Mouse (Mus musculus) heart, adult 18-20 months (tissue): ENCODE results near the gene Plcb4. TPM values are rescaled to one million over a fixed set of nuclear protein-coding genes. Genes with fewer than 3 reads are reported as not detected.

Experiments used
- DNase-seq, 2 experiments: peaks; one replicate each; pipeline ENCODE4 v3.0.0; 2021 to 2022; ENCODE audit warnings: mixed read lengths in 1 of 2
- long read RNA-seq, 2 experiments: library from polyadenylated mRNA; stranded (forward); transcript quantifications; one replicate each; pipeline ENCODE4 v2.0.0; 2021
- total RNA-seq, 2 experiments: library from RNA; stranded (reverse); gene quantifications; 2 replicates each; pipeline ENCODE4 v1.2.3; 2021

The Plcb4 gene
- 10 to 100 TPM; 49.1 to 58.5 TPM for total RNA-seq
- long read RNA-seq, experiment 1, partial matches to known transcripts = 2 of 8 reads
- long read RNA-seq, experiment 1, other reads (novel, unspliced or antisense) = 6 of 8 reads
- long read RNA-seq, experiment 2, partial matches to known transcripts = 2 of 7 reads
- long read RNA-seq, experiment 2, other reads (novel, unspliced or antisense) = 5 of 7 reads

DNA sequence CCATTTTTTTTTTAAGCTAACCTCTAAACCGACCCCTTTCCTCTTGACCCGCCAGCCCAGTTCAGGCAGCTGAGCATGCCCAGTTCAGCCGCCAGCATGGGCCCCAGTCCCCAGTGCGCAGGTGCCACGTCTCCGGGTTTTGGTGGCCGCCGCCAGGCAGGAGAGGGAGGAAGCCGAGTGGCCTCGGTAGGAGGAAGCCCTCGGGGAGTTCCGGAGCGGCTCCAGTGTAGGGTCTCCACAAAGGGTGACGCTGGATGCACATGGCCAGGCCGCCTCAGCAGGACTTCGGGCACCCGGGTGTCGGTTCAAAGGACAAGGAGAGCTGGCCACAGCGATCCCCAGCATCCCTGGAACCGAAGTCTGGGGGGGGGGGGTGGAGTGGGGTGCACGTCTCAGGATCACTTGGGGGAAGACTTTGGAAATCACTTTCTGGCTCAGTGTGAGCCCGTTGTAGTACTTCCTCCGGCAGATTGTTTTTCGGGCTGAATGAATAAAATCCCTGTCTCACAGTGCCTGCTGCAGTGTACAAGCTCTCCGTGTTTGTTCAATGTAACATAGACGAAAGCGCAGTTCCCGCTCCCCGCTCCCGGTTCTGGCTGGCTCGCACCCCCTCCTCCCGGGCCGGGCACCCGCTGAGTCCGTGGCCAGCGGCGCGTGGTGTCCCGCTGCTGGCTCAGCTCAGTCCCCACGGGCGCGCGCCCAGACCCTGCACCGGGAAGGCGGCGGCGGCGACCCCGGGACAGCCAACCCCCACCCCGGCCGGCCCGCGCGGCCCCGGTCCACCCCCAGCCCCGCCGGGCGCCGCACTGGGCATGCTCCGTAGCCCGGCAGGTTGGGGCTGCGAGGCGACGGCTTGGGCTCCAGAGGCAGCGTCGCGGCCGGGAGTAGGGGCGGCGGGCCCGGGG is at the start of gene Plcb4:
Gene Plcb4 (plus strand): TSS at position 526 of the 905 bp plus-strand sequence.
- DNase-seq = peak; percentile 88 to 91

DNA sequence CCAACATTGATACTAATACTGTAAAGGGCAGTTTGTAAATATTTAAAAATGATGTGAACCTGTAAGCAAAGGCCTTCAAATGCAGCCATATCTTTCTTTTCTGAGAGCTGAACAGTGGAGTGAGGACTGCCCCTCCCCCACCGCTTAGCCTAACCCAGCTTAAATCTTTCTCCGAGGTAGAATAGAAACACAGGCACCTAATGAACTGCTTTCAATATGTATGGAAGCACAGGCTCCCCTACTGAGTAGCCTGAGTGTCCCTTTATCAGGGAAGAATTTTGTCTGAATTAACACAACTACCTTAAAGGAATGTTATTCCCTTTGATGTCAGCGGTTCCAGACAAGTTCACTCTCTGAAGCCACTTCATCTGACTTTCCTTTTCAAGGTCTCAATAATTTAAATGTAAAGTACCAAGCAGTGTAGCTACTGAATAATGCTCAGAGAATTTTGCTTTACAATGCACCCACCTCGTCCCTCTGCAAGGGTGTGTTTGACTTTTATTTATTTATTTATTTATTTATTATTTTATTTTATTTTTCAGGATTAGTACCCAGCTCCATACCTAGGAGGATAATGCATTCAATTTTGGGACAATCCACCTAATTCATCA is 44.1 kb upstream of the Plcb4 start:
- DNase-seq = no peak

DNA sequence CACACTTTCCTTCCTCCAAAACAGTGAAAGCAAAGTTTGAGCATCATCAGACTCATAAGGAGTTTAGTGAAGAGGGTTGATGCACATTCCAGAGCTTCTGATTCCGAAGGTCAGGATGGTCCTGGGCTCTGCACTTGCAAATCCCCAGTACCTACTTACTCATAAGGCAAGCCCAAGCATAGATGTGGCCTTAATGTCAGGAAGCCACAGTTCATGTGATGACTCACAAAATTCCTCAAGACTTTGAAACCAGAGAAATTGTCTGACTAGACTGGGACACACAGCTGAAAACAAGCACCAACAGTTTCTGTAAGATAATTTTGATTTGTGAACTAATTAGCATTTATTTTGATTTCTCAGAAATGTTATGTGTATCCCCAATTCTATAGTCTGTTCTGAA is 42.7 kb upstream of the Plcb4 start:
- DNase-seq = no peak

DNA sequence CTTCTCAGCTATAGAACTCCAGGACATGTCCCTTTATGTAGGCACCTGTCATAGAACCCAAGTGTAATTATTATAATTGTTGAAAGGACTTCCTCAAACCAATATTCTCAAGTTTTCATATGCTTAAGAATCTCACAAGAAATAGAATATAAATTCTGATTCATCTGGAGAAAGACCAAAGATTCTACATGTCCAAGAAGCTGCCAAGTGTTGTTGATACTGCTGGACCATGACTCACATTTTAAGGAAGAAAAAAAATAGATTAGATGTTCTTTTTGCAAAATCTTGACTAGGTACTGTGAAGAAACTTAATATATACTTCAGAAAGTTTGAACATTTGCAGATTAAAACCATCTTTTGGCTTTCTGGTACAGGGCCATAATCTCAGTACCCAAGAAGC is 40.3 kb upstream of the Plcb4 start:
- no peak for DNase-seq

DNA sequence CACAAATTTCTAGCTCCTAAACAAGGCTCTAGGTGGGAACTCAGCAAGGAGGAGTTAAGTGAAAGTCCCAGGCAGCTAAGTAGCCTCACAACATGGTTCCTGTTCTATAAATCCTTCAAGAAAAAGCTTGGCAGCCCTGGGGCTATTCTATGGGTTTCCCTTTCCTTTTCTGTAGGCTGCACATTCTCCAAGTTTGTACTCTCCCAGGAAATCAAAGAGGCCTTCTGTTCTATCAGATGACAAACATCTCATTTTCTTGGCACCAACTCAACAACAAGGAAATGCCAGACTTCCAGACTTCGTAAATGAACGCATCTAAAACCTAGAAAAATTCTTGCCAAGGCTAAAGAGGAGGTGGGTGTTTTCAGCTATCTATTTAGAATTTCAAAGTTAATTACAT is 38.9 kb upstream of the Plcb4 start:
- DNase-seq = no peak

DNA sequence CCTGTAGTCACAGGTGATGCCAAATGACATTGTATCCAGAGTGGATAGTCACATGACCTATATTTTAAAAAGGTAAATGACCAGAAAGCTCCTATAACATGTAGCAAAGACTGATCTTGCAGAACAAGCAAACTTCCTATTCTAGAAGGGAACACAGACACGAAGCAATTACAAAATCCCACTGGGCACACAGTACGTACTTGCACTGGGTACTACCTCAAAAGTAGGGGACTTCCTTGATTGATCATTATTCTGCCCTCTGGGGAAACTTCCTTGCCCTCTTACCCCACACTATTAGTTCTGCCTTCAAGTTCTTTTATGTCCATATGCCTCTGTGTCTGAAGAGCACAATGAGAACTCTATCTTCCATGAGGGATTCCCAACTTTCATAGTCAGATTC is 31.0 kb upstream of the Plcb4 start:
- no peak for DNase-seq

DNA sequence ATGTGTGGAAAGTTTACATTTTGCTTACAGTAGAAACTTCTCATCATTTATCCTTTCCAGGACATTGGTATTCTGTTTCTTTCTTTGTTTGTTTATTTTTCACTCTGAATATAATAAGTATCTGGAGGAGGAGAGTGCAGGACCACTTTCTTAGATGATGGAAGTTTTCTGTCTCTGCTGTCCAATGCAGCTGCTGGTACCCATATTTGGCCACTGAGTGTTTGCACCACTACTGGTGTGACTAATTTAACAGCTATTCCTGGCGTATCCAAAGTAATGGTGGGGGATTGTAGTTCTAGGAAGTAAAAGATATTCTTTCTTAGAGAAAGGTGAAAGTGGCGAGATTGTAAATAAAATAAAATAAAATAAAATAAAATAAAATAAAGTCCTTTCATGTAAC is 21.6 kb upstream of the Plcb4 start:
- no peak for DNase-seq

DNA sequence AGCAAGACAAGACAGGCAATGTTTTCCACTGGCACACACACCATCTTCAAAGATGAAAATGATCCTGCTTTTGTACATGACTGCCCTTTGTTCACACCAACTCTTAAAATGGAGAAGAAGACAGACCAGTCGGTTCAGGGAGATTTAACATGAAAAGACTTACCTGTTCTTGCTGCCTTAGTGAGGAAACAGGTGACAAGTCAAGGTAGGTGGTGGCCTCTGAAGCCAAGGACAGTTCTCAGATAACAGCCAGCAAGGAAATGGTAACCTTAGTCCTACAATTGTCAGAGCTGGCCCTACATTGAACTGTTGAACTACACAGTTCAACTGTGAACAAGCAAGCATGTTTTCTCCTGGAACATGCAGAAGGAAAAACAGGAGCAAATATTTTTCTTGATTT is 17.8 kb upstream of the Plcb4 start:
- no peak for DNase-seq

DNA sequence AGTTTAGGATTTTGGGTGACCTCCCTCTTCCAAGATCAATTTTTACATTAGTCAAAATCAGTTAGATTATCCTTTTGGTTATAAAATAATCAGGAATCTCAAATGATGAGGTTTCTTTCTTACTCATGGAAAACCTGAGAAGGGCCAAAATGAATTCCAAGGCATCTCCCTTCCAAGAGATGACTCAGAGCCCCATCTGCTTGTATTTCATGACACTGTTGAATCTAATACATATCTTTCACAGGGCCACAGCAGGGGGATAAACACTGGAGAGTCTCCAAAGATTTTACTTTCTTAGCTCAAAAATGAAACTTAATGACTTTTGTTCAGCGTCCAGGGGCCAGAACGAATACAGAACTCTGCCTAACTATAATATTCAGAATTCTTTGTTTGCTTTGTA is 17.2 kb upstream of the Plcb4 start:
- DNase-seq = peak; percentile 31 to 39

DNA sequence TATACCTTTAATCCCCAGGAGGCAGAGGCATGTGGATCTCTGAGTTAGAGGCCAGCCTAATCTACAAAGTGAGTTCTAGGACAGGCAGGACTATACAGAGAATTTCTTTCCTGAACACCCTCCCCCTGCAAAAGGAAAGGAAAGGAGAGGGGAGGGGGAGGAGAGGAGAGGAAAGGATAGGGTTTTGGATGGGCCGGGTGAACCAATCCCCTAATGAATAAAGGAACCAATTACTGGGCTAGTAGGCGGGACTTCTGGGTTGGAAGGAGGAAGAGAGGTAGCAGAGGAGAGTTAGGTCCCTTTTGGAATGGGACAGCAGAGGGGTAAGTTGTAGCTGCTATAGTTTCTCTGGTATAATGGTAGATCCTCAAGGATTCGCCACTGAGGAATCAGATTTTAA is 12.6 kb upstream of the Plcb4 start:
- no peak for DNase-seq

DNA sequence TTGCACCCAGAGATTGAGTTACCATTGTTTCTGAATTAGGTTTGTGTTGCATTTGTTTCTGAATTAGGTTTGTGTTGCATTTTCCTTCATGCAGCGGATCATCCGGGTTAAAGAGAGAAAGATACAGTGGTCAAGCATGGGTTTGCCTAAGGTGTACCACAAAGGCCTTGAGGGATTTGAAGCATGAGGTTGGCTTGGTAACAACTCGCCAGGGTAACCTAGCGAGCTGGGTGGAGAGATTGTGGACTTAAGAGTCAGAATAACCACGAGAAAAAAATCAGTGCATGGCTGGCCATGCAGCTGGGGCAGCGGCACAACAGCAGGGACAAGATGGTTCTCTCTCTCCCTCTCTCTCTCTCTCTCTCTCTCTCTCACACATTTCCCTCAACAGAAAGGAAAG is 12.2 kb upstream of the Plcb4 start:
- no peak for DNase-seq

DNA sequence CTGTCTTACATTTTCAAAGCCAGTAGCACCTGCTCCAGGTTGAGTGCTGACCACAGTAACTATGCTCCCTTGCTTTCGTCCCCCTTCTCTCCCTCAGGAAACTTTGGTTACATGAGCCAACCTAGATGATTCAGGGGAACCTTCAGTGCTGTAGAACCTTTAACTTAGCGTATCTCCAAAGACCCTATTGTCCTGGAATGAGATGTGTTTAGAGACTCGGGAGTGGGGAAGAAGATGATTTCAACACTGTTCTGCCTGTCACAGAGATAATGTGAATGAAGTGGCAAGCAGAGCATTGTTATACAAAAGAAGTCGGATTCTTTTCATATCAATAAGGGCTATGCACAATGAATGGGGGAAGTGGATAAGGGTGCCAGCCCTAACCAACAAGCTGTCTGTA is 10.8 kb upstream of the Plcb4 start:
- DNase-seq = no peak

DNA sequence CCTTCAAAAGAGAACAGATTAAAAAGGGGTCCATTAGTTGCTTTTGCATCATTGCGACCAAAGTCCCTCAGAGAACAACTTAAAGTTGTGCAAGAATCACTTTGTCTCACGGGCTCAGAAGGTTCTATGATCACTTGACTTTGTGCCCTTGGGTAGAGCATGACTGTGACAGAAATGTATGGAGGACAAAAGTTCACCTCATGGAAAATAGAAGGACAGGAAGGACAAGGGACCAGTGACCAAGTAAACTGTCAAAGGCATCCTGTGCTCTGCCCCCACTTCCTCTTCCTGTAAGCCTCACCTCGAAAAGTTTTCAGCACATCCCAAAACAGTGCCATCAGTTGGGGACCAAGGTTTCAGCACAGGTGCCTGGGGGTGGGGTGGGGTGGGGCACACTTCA is 7.9 kb upstream of the Plcb4 start:
- DNase-seq = no peak

DNA sequence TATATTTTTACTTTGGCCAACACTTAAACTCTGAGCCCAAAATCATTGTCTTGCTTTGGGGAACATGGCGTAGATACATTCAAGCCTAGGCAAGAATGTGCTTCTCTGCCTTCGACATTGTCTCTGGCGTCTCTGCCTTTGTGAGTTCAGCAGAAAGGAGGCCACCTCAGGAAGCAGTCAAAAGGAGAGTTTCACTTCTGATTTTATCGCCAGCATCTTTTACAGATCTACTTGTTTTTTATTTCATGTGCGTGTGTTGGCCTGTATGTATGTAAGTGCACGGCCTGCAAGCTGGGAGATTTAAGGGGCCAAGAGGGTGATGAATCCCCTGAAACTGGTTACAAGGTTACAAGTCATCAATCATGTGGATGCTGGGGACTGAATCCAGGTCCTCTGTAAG is 6.8 kb upstream of the Plcb4 start:
- DNase-seq = no peak

DNA sequence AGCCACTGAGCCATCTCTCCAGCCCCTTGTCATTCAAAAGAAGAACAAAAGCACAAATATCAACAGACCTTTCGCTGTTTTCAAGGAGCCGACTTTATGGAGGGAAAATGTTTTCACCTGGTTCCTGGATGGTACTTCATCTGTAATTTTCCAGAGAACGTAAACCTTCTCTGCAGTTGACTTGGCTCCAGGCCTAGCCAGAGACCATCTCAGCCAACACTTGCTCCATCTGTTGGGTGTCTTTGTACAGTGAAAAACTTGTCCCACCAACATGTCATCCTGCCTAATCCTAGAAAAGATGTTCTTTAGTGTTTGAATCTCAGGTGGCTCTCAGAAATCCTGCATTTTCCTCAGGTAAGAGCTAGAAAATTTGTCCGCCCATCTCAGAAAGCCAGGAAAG is 6.4 kb upstream of the Plcb4 start:
- no peak for DNase-seq

DNA sequence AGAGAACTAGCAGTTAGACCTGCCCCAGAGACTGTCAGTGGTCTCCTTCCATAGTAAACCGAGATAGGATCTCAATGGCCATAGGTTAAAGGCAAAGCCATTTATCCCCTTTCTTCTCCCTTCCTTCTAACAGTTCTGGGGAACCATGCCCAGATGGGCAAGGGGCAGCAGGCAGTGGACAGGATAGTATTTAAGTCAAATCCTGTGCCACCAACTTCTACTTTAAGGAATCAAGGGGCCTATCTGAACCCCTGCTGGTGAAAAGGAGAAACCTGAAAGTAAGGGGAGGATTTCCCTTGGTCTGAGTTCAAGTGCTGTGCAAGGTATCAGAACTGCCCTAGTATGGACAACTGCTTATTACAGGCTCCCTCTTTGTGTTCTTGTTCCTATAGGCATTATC is 2.9 kb upstream of the Plcb4 start:
- no peak for DNase-seq

DNA sequence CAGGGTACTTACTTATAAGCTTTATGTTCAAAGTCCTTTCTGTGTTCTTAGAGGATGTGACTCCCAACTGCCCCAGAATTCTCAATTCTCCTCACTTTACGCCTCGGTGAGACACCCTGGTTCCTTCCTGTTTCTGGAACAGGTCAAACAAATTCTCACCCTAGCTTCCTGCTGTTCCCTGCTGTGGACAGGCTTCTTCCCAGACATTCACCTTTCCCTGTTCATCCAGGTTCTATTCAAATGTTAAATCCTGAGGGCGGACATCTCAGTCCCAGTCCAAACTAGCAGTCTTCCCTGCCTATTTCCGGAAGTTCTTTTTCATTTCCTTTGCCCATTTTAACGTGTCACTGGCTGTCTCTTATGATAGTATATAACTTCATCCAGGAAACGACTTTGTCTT is 2.2 kb upstream of the Plcb4 start:
- DNase-seq = no peak

DNA sequence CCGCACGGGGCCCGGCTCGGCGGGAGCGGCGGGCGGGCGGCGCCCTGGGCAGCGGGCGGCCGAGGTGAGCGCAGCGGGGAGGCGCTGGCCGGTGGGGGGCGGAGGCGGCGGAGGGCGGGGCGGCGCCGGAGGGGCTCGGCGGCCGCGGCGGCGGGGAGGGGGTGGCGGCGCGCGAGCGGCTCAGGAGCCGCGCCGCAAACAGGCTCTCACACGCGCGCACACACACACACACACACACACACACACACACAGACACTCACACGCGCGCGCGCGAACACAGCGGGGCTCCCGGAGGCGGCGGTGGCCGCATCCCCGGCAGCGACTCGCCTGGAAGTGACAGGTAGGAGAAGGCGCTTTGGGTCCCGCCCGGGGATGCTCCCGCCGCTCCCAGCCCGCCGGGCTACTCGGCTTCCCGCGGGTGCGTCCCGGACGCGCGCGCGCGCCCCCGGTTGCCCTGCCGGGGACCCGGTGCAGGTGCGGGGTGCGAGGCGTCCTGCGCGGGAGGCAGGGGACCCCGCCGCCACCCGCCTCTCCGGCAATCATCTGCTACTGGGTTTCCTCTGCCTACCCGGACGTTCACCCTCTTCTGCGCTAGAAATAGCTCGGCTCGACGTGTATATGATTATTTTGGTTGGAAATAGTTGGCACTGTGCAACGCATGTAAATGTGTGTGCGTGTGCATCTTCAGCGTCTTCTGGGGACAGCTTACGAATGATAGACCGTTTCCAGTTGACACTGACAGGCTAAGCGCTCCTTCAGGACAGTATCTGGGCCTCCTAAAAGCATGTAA is 775 bp downstream of the Plcb4 start:
- DNase-seq = peak; percentile 65 to 74

DNA sequence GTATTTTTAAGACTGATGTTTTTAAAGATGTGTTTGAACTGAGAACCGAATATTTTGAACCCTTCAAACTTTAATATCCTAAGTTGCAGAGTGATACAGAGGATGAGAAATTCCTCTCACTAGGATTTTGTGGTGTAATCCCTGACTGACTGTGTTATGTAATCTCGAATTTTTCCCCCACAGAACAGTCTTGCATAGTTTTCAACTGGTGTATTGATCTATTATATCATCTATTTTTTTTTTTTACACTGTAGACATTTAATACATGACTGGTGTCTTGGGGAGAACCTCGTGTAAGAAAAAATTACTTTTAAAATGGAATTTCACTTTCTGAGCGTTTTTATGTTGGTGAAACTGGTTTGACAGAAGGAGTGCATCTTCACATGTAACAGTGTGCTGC is 2.0 kb downstream of the Plcb4 start:
- DNase-seq = no peak

DNA sequence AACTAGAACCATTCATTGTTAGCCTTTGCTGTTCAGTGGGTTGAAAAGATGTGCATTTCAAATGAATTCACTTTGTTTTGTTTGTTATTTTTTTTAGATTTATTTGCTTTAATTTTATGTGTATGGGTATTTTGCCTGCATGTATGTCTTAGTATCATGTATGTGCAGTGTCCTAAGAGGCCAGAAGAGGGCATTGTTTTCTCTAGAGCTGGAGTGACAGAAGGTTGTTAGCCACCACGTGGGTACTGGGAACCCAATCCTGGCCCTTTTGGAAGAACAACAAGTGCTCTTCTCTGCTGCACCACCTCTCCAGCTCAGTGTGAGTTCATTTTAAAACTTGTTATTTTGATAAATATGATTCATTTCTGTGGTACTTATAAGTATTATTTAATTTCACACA is 5.0 kb downstream of the Plcb4 start:
- DNase-seq = no peak

DNA sequence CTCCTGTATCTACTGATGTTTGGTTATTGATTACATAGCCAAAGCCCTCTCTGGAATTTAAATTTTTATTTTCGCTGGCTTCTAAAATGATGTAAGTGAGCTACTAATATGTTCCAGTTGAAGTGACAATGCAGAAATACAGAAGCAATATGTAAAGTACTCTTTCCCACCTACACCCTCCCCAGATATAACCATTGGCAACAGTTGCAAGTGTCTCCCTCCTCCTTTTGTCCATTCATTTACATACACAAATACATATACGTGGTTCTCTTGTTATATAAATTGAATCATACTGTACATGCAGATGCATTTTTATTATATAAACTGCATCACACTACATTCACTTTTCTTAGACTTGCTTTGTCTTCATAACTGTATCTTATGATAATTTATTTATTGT is 8.7 kb downstream of the Plcb4 start:
- no peak for DNase-seq

DNA sequence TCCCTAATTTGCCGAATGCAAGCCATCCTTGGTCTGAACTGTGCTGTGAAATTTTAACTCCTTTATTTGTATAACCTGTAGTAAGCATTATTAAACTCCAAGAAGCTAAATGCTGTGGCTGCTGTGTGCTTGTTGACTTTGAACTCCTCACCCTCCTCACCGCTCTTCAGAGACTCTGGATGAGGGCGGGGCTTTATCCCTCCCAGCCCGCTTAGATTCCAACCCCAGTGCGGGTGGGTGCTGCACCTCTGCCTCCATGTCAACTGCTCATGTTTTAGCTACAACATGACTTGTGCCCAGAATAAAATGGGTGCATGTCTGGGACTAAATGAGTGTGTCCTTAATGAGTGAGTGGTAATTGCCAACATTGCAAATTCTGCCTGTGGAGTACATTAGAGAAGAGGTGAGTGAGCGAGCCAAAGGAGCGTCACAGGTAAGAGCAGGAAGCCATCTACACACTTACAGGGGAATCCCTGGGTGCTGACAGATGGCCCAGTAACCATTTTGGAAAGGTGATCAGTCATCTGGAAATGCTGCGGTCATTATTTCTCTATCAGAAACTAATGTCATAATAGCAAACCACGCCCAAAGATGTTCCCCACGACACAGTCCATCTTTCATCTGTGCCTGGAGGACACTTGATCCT is 13.8 kb downstream of the Plcb4 start:
- no peak for DNase-seq
